Mouse (Mus musculus) E14TG2a.4 (cell line): ENCODE data around the gene Alas2.

Source experiments
- CTCF ChIP-seq: conservative IDR thresholded peaks from 2 replicates; pipeline ENCODE4 v1.5.1; 2014; ENCODE audit warnings: low read length
- NANOG ChIP-seq: IDR thresholded peaks from 2 replicates; pipeline ENCODE4 v1.6.1; 2014; ENCODE audit warnings: borderline replicate concordance, low read length, mixed read lengths

- TF ChIP-seq CTCF (no peak), NANOG (no peak)
These were observed 17.6 kb downstream of the Alas2 start for GRCm38 (mm10) chrX:150564644-150565357.
